Mouse (Mus musculus) kidney, embryonic 15.5 days (tissue): ENCODE data around the gene Eri3. TPM values are rescaled to one million over a fixed set of nuclear protein-coding genes. Genes with fewer than 3 reads are reported as not detected.

Experiments used
- ATAC-seq: fragments of 200-750 bp; cut with Nextera tagmentation; replicated peaks from 2 replicates; pipeline ENCODE4 v1.8.0; 2017; ENCODE audit warnings: moderate TSS enrichment; ENCODE audit not compliant: low FRiP score
- H3K27ac ChIP-seq: fragments of 300-500 bp; sonication (generic); 2 replicates; pipeline ENCODE4 v1.5.1; 2015; ENCODE audit warnings: mild to moderate bottlenecking, inconsistent platforms
- H3K27me3 ChIP-seq: fragments of 300-500 bp; sonication (generic); 2 replicates; pipeline ENCODE4 v1.6.1; 2015; ENCODE audit warnings: inconsistent platforms
- H3K36me3 ChIP-seq: fragments of 300-500 bp; sonication (generic); 2 replicates; pipeline ENCODE4 v1.6.1; 2015; ENCODE audit warnings: inconsistent platforms
- H3K4me1 ChIP-seq: fragments of 300-500 bp; sonication (generic); 2 replicates; pipeline ENCODE4 v1.6.1; 2015; ENCODE audit warnings: inconsistent platforms
- H3K4me2 ChIP-seq: fragments of 300-500 bp; sonication (generic); 2 replicates; pipeline ENCODE4 v1.6.1; 2015; ENCODE audit warnings: moderate library complexity, mild to moderate bottlenecking, inconsistent platforms
- H3K4me3 ChIP-seq: fragments of 300-500 bp; sonication (generic); replicated peaks from 2 replicates; pipeline ENCODE4 v1.5.1; 2015; ENCODE audit warnings: mild to moderate bottlenecking, inconsistent platforms
- H3K9ac ChIP-seq: fragments of 300-500 bp; sonication (generic); 2 replicates; pipeline ENCODE4 v1.6.1; 2015; ENCODE audit warnings: mild to moderate bottlenecking, inconsistent platforms
- H3K9me3 ChIP-seq: fragments of 300-500 bp; sonication (generic); replicated peaks from 2 replicates; pipeline ENCODE4 v1.6.1; 2016; ENCODE audit warnings: inconsistent platforms
- WGBS: fragments of 180-500 bp; shearing (Covaris S2); methylation state at CpG from one replicate; pipeline ENCODE4 v1.1.7; 2015; ENCODE audit warnings: mixed read lengths; 5-methylcytosine and 5-hydroxymethylcytosine counted together
- polyA plus RNA-seq: library from polyadenylated mRNA; unstranded; fragments of >200 nt; fragmentation: Nextera tagmentation; extraction: Ambion mirVana; gene quantifications from 2 replicates; pipeline ENCODE4 v1.2.1, GENCODE M21; 2015

Eri3 gene
- polyA plus RNA-seq, 1 experiment from 2014 or later: 149 TPM

- H3K4me2 ChIP-seq: no peak overlapping the region
- peak; percentile 77 for ATAC-seq
- H3K36me3 ChIP-seq: peaks cover 40% of the 10 kb centered on the region
These were observed 121.9 kb downstream of the Eri3 start for GRCm38 (mm10) chr4:117672042-117672441.

GRCm38 (mm10) chr4:117673901-117674300 is 123.7 kb downstream of the Eri3 start:
- H3K36me3 ChIP-seq: peaks cover 58% of the 10 kb centered on the region
- no peak overlapping the region for H3K9ac ChIP-seq
- H3K27ac ChIP-seq: no peak overlapping the region
- no peaks in the 10 kb centered on the region for H3K27me3 ChIP-seq
- ATAC-seq: no peak
- WGBS: 86% methylated on average over 3 of the region's 3 CpGs
- H3K9me3 ChIP-seq: no peaks in the 10 kb centered on the region
- no peaks in the 10 kb centered on the region for H3K4me1 ChIP-seq
- H3K4me3 ChIP-seq: no peak overlapping the region
- no peak overlapping the region for H3K4me2 ChIP-seq

More at GRCm38 (mm10) chr4:117672042-117672441, 121.9 kb downstream of the Eri3 start:
- no peaks in the 10 kb centered on the region for H3K4me1 ChIP-seq
- H3K27ac ChIP-seq: no peak overlapping the region
- H3K9me3 ChIP-seq: no peaks in the 10 kb centered on the region
- no peak overlapping the region for H3K9ac ChIP-seq
- H3K4me3 ChIP-seq: no peak overlapping the region
- WGBS: 39% methylated on average over 9 of the region's 9 CpGs
- no peaks in the 10 kb centered on the region for H3K27me3 ChIP-seq

GRCm38 (mm10) chr4:117676903-117677302 is 126.7 kb downstream of the Eri3 start:
- H3K4me2 ChIP-seq: no peak overlapping the region
- WGBS: 21% methylated on average over 3 of the region's 3 CpGs
- H3K4me1 ChIP-seq: peaks cover 11% of the 10 kb centered on the region
- H3K27ac ChIP-seq: no peak overlapping the region
- H3K9me3 ChIP-seq: no peaks in the 10 kb centered on the region
- no peaks in the 10 kb centered on the region for H3K27me3 ChIP-seq
- H3K36me3 ChIP-seq: peaks cover 78% of the 10 kb centered on the region
- H3K4me3 ChIP-seq: no peak overlapping the region
- H3K9ac ChIP-seq: no peak overlapping the region
- ATAC-seq: no peak

- H3K4me2 ChIP-seq: peak overlapping the region; percentile 74
- peaks cover 15% of the 10 kb centered on the region for H3K4me1 ChIP-seq
- no peak overlapping the region for H3K9ac ChIP-seq
- H3K9me3 ChIP-seq: no peaks in the 10 kb centered on the region
- H3K27ac ChIP-seq: no peak overlapping the region
- peak overlapping the region; percentile 95 for H3K4me3 ChIP-seq
- 76% methylated on average over 6 of the region's 6 CpGs for WGBS
- H3K36me3 ChIP-seq: peaks cover 48% of the 10 kb centered on the region
- no peaks in the 10 kb centered on the region for H3K27me3 ChIP-seq
- ATAC-seq: no peak
These were observed 130.8 kb downstream of the Eri3 start for GRCm38 (mm10) chr4:117680963-117681362.

GRCm38 (mm10) chr4:117681931-117682461 is 131.8 kb downstream of the Eri3 start, which contains the start of gene Dmap1:
Gene Dmap1, minus strand, starts transcription at chr4:117682273.
- peak within 1 kb of the TSS; percentile 74 for H3K4me2 ChIP-seq
- peaks cover 39% of the 10 kb centered on the region for H3K36me3 ChIP-seq
- peak within 1 kb of the TSS; percentile 95 for H3K4me3 ChIP-seq
- peak within 1 kb of the TSS; percentile 85 for H3K9ac ChIP-seq
- H3K27ac ChIP-seq: peak within 1 kb of the TSS; percentile 62; the same call in 1 of the 2 replicates
- H3K27me3 ChIP-seq: no peaks in the 10 kb centered on the region
- peak; percentile 81 for ATAC-seq
- H3K9me3 ChIP-seq: no peaks in the 10 kb centered on the region
- WGBS: under 1% methylated on average over 33 of the region's 33 CpGs
- H3K4me1 ChIP-seq: peaks cover 15% of the 10 kb centered on the region

- Histone ChIP-seq H3K4me3 (peak overlapping the region; percentile 95), H3K36me3 (peaks cover 35% of the 10 kb centered on the region), H3K9ac (peak overlapping the region; percentile 85; the same call in 1 of the 2 replicates), H3K4me1 (peaks cover 15% of the 10 kb centered on the region), H3K9me3 (no peaks in the 10 kb centered on the region), H3K4me2 (peak overlapping the region; percentile 74), H3K27ac (peak overlapping the region; percentile 62; the same call in 1 of the 2 replicates), H3K27me3 (no peaks in the 10 kb centered on the region)
- ATAC-seq: no peak
These were observed 132.3 kb downstream of the Eri3 start for GRCm38 (mm10) chr4:117682463-117682862.

GRCm38 (mm10) chr4:117683048-117683768 is 133.0 kb downstream of the Eri3 start:
- Histone ChIP-seq H3K9me3 (no peaks in the 10 kb centered on the region), H3K27ac (no peak overlapping the region), H3K4me2 (peak overlapping the region; percentile 74; the same call in 1 of the 2 replicates), H3K4me3 (no peak overlapping the region), H3K27me3 (no peaks in the 10 kb centered on the region), H3K9ac (no peak overlapping the region), H3K36me3 (peaks cover 27% of the 10 kb centered on the region), H3K4me1 (peaks cover 15% of the 10 kb centered on the region)
- 79% methylated on average over 6 of the region's 6 CpGs for whole genome bisulfite sequencing
- ATAC-seq: no peak

- H3K9ac ChIP-seq: no peak overlapping the region
- no peak for ATAC-seq
- H3K9me3 ChIP-seq: no peaks in the 10 kb centered on the region
- no peak overlapping the region for H3K4me2 ChIP-seq
- no peaks in the 10 kb centered on the region for H3K36me3 ChIP-seq
- H3K4me1 ChIP-seq: peaks cover 9% of the 10 kb centered on the region
- no peak overlapping the region for H3K4me3 ChIP-seq
- WGBS: 87% methylated on average over 4 of the region's 4 CpGs
- H3K27ac ChIP-seq: no peak overlapping the region
- H3K27me3 ChIP-seq: no peaks in the 10 kb centered on the region
These were observed 136.2 kb downstream of the Eri3 start for GRCm38 (mm10) chr4:117686354-117686753.

GRCm38 (mm10) chr4:117705361-117705760 is 155.2 kb downstream of the Eri3 start:
- H3K36me3 ChIP-seq: no peaks in the 10 kb centered on the region
- H3K27me3 ChIP-seq: no peaks in the 10 kb centered on the region
- WGBS: 4% methylated on average over 7 of the region's 7 CpGs

GRCm38 (mm10) chr4:117708780-117709550 is 158.8 kb downstream of the Eri3 start:
- no peaks in the 10 kb centered on the region for H3K36me3 ChIP-seq
- no peaks in the 10 kb centered on the region for H3K4me1 ChIP-seq
- no peak overlapping the region for H3K9ac ChIP-seq
- H3K9me3 ChIP-seq: no peaks in the 10 kb centered on the region
- ATAC-seq: no peak
- no peak overlapping the region for H3K4me2 ChIP-seq
- H3K27me3 ChIP-seq: no peaks in the 10 kb centered on the region
- 54% methylated on average over 3 of the region's 3 CpGs for WGBS
- H3K27ac ChIP-seq: no peak overlapping the region
- H3K4me3 ChIP-seq: no peak overlapping the region

More at GRCm38 (mm10) chr4:117705361-117705760, 155.2 kb downstream of the Eri3 start:
- no peak for ATAC-seq
- H3K9ac ChIP-seq: no peak overlapping the region
- H3K4me1 ChIP-seq: no peaks in the 10 kb centered on the region
- no peaks in the 10 kb centered on the region for H3K9me3 ChIP-seq
- H3K4me3 ChIP-seq: no peak overlapping the region
- no peak overlapping the region for H3K4me2 ChIP-seq
- no peak overlapping the region for H3K27ac ChIP-seq

- Histone ChIP-seq H3K4me1 (no peaks in the 10 kb centered on the region), H3K36me3 (no peaks in the 10 kb centered on the region), H3K4me3 (no peak overlapping the region), H3K27me3 (no peaks in the 10 kb centered on the region), H3K27ac (no peak overlapping the region), H3K9me3 (no peaks in the 10 kb centered on the region), H3K4me2 (no peak overlapping the region), H3K9ac (no peak overlapping the region)
- 82% methylated on average over 3 of the region's 3 CpGs for WGBS
- no peak for ATAC-seq
These were observed 162.1 kb downstream of the Eri3 start for GRCm38 (mm10) chr4:117712314-117712713.
